Mouse (Mus musculus) E14TG2a.4 (cell line): ENCODE data around the gene Lrsam1.

Source experiments
- CTCF ChIP-seq: conservative IDR thresholded peaks from 2 replicates; pipeline ENCODE4 v1.5.1; 2014; ENCODE audit warnings: low read length
- NANOG ChIP-seq: IDR thresholded peaks from 2 replicates; pipeline ENCODE4 v1.6.1; 2014; ENCODE audit warnings: borderline replicate concordance, low read length, mixed read lengths

DNA sequence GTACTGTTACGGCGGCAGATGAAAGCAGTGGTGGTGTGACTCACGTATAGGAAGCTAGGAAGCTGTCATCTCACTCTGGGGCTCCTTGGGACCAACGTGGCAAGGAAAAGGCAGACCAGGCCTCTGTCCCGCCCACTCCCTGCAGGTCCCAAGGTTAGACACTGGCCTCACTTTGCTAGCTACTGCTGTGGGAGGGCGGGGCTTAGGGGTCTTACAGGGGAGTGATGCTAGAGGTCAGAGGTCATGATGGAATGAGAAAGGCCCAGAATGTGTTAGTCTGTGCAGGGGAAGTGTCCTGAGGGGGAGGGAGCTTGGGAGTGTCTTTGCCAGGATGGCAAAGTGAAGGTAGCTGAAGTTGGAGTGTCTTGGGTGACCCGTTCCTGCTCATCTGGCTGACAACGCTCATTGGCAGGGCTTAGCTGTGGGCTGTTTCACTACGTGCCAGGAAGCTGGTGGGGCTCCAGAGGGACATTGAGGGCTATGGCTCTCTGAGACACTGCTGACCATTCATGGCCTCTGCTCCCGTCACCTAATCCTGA is 37.0 kb downstream of the Lrsam1 start:
- TF ChIP-seq CTCF (no peak), NANOG (no peak)
